Mouse (Mus musculus) urinary bladder, adult 2 months (tissue): ENCODE measurements around the gene Fam228a. TPM values are rescaled to one million over a fixed set of nuclear protein-coding genes. Genes with fewer than 3 reads are reported as not detected.
"Not testable (repeated sequence)": the region's sequence is repeated elsewhere in the genome, so short reads cannot be mapped to it uniquely, and the experiment has no call there.

ENCODE experiments used
- DNase-seq: peaks from one replicate; pipeline ENCODE4 v3.0.0; 2022; ENCODE audit warnings: low spot score
- polyA plus RNA-seq: library from polyadenylated mRNA; depleted of rRNA; stranded (reverse); fragments of >200 nt; gene quantifications from 2 replicates; pipeline ENCODE4 v1.2.3, GENCODE M21; 2012; rRNA removed

The Fam228a gene
- 0.34 and 0.59 TPM in 2 replicates for polyA plus RNA-seq

DNA sequence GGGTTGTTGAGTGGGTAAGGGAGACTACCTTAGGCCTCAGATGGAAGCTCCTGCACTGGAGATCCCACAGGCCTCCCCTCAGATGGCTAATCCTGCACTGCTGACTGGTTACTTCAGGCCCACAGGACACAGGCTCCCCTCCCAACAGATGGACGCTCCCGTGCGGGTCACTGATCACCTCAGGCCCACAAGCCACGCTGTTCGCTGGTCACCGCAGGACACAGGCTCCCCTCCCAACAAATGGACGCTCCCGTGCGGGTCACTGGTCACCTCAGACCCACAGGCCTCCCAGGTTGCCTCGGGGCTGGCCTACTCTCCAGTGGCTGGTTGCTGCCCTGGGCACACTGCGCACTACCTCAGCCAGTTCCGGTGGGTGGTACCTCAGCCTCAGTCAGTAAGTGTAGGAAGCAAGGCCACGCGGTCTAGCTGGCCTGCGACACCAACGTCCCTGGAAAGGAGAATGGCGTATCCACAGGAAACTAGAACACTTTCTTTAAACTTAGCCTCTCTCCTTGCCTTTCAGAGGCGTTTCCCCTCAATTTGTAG lies at the start of gene Fam228a:
TSS of gene Fam228a (minus strand) at position 400 of the 546 bp plus-strand sequence.
- no peak for DNase-seq

DNA sequence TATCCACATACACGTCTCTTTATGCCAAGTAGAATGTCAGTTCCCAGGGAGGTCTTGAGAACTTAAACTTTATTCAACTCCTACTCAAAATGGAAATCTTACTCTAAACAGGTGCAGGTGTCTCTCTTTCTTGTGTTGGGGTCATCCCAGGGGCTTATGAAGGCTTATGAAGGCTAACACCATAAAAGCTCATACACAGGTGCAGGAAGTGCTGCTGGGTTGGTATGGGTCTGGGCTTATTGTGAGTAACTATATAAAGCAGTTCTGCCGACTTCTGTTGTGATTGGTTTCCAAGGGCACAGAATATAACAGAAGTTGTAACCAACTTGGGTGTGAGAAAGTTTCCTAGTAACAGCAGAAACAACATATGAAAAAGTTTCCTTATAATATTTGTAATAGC lies 46.2 kb upstream of the Fam228a start:
- DNase-seq, result no peak

DNA sequence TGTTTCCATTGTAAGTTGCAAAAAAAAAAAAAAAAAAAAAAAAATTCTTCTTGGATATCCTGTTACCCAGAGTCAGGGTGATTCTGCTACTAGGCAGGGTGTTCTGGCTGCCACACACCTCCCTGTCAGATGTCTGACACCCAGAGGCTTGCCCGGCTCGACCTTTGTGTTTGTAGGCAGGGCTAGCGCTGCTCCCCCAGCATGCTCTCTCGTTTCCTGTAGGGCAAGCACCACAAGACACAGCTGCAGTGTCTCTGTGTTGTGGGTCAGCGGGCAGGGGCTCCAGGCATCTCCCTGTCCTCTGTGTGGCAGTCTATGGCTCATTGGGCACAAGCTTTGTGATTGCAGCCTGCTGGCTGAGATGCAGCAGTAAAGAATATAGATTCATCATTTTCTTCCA lies 45.4 kb upstream of the Fam228a start:
- DNase-seq, result no peak

DNA sequence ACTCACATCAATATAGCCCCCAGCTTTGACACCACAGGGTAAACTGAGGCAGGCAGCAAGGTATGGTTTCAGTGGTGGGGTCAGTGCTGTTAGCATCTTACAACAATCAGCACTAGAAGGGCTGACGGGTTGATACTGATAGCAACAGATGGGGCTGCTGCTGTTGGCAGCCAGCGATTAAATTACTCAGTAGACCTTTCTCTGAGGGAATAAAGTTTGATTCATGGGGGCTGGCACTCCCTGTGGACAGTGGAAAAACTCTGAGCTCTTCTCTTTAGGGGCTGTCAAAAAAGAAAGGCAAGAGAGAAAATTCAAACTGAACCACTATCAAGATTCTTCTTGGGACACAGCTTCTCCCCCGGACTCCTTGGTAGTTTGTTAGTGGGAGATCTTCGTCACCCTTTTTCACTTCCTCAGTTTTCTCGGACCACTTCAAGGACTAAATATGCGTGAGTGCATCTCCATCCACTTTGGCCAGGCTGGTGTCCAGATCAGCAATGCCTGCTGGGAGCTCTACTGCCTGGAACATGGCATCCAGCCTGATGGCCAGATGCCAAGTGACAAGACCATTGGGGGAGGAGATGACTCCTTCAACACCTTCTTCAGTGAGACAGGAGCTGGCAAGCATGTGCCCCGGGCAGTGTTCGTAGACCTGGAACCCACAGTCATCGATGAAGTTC lies 43.6 kb upstream of the Fam228a start:
- DNase-seq, result not testable (repeated sequence)

DNA sequence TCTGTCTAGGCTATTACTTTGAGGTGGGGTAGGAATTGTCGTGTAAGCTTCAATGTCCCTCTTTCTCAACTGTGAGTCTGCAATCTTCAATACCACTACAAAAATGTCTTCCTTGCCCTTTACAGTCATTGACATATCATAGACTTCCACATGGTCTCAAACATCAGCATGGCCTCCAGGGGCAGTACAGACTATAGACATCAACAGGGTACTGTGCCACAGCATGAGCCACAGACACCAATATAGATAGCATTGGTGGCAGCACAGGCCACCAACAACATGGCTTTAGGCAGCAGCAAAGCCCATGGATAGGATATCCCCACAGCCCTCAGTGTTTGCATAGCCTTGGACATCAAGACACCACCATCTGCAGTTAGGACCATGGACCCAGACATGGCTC lies 43.0 kb upstream of the Fam228a start:
- DNase-seq, result no peak

DNA sequence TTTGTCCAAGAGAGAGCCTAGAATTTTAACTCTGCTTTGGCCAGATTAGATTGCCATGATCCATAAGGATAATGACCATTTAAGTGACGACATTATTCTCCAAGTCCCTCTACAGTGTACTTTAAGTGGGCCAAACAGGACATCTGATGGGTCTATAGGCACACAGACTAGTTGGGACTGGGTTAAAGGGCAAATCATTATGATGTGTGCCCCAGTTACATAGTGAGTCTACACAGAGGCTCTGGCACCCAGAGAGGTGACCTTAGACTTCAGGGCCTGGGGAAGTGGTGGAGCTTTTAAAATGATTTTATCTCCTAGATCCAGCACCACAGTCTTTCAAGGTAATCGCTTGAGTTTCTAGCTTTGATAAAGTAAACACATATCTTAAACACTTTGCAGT lies 42.0 kb upstream of the Fam228a start:
- DNase-seq, result no peak

DNA sequence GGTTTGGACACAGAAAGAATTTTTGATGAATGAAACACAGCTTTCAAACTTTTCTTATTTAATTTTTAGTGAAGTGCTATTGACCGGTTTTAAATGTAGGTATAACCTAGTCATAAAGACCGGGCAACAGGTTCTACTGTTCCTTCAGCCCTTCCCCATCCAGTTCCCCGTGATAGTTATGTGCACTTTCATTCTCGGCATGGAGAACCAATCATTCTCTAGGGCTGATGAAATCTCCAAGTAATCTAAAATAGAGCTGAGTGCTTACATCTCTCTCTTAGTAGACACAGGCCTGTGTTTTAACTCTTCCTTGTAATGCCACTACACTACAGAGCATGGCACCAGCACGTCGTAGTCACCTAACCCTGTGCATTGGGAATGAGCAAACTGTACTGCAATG lies 39.5 kb upstream of the Fam228a start:
- no peak for DNase-seq

DNA sequence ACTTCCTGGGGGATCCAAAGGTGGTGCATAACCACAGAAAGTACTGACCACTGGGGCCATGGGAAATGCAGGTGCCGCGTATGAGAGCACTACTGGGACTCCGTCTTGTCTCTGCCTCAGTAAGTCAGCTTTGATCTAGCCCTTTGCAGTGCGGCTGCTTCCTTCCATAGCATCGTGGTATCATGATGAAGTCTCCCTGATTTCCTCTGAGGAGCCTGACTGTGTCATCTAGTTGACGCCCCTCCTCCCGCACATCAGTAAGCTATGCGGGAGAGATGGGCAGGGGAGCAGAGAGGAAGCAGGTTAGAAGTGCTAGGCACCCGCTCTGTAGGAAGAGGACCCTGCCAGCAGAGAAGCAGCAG lies 37.3 kb upstream of the Fam228a start:
- DNase-seq, result no peak

DNA sequence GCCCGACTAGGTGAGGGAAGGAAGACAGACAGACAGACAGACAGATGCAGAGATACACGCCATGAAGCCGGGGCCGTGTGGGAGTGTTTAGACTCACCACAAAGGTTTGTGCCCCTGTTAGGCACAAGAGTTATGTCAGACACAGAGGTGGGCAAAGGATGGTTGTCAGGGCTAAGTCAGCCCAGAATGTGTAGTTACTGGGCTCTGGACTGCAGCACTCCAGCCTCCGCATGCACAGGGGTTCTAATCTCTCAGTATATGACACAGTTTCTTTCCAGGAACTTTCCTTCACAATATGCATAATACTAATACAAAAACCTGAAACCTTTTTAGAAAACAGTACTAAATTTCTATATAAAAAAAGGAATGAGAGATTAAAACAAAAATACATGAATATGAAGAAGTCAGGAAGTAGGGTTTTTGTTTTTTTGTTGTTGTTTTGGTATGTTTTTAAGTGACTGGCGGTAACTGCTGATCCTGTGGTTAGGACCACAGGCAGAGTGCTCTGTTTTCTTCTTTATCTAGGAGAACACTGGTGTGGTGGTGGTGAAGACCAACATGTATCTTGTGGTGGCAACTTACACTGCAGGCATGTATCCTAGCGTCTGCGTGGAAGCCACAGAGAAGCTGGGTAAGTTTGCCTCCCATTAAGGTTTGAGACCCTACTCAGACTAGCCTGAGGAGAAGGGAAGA lies 36.8 kb upstream of the Fam228a start:
- DNase-seq, result no peak

DNA sequence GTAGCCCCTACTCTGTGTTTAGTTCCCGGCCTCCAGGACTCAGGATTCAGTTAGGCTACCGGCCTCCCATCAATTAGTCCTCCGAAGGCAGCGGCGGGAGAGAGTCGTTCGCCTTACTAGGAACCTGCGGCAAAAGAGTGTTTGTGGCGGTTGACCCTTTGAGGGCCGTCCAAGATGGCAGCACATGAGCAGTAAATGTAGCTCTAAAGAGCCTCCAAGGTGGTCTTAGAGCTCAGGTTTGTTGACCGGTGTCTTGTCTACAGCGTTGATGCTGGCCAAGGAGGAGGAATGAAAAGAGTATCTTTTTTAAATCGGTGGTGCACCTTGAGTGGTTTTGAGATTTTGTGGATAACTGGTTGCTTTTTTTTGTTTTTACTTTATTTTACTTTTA lies 31.1 kb upstream of the Fam228a start:
- DNase-seq, result no peak

DNA sequence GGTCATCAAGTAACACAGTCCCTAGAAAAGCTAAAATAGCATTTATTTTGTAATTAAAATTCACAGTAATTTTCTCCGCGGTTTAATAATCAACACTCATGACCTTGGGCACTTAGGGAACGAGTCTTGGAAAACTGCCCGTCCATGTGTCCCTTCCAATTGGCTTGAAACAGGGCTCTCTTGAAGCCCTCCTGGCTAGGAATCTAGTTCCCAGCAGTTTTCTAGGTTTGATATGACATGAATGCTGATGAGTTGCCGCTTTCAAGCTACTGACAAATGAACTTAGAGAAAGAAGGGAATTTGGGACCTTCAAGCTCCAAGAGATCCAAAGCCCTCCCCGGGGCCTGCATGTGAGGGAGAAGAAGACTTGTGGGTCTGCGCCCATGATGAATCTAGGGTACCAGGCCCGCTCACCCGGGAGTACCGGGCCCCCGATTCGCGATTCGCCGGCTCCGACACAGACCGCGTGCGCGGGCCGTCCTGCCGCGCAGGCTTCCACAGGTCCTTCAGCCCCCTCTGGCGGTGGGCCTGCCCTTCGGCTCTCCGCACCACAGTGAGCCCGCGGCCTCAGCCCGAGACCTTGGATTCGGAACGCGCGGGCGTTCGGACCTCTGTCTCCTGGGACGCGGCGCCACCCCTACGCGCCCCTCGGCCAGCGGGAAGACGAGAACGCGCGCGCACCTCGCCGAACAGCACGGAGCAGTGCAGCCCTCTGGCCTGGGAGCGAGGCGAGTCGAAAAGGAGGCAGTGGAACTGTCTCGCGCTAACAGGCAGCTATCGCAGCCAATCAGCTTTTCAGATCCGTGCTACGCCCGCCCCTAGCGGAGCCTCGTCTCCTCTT lies 30.5 kb upstream of the Fam228a start, which contains the start of the genes Pfn4 and Fam228b:
TSS of gene Pfn4 (plus strand) at position 531 of the 841 bp plus-strand sequence.
TSS of gene Fam228b (minus strand) at position 776 of the 841 bp plus-strand sequence.
- peak; percentile 96 for DNase-seq

DNA sequence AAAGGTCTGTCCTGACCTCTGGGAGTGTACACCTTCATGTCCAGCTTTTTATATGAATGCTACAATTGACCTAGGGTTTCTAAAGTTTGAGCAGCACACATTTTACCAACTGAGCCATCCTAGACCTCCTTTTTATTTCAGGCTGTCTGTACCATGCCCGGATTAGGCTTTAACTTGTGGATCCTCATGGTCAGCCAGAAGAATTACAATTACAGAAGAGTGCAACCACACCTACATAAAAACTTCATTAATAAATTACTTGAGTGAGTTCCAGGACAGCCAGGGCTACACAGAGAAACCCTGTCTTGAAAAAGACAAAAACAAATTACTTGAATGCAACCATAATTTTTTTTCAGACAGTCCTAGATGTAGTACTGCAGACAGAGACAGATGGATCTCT lies 18.8 kb upstream of the Fam228a start:
- no peak for DNase-seq

DNA sequence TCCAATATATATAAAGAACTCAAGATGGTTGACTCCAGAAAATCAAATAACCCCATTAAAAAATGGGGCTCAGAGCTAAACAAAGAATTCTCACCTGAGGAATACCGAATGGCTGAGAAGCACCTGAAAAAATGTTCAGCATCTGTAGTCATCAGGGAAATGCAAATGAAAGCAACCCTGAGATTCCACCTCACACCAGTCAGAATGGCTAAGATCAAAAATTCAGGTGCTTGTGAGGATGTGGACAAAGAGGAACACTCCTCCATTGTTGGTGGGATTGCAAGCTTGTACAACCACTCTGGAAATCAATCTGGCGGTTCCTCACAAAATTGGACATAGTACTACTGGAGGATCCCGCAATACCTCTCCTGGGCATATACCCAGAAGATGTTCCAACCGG lies 16.2 kb upstream of the Fam228a start:
- DNase-seq, result not testable (repeated sequence)

DNA sequence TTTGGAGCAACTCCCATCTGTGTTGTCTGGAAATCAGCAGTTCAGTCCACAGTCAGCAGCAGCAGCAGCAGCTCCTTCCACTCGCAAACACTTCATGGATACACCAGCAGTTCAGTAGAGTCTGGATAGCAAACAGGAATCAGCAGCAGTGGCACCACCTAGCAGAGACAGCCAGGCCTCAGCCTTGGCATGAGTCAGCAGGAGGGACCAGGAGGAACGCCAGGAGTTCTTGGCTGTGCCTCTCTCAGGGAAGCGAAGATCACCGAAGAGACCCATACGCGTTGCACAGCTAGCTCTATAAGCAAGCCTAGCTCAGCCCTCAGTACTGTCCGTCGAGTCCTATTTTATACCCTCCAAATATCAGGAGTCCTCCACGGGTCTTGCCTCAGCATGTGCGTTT lies 6.3 kb upstream of the Fam228a start:
- no peak for DNase-seq

DNA sequence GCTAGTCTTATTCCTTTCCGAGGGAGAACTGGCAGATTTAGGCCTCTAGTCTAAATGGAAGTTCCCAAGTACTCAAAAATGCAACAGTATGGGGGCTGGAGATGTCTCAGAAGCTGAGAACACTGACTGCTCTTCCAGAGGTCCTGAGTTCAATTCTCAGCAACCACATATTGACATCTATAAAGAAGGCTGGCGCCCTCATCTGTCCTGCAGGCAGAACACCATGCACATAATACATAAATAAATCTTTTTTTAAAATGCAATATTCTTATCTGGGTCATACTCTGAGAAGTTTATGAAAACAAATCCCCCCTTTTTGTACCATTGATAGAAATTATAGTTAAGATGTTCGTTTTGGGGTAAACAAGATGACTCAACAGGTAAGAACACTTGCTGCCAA lies 4.0 kb upstream of the Fam228a start:
- no peak for DNase-seq

DNA sequence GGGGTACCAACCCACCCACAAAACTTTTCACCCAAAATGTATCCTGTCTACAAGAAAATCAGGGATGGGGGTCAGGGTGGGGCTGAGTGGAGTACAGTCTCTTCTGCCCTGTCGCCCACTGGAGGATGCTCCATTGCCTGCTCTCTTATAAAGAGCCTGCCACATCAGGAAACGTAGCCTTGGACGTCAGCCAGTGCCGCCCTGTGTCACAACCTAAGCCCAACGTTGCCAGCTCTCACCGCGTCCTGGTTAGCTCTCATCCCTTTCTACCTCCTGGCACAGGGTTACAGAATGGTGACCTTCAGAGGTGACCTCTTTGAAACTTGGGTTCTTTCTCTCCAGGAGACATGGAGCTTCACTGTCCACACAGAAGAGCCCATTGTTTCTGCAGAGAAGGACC lies 2.6 kb upstream of the Fam228a start:
- DNase-seq, result no peak

DNA sequence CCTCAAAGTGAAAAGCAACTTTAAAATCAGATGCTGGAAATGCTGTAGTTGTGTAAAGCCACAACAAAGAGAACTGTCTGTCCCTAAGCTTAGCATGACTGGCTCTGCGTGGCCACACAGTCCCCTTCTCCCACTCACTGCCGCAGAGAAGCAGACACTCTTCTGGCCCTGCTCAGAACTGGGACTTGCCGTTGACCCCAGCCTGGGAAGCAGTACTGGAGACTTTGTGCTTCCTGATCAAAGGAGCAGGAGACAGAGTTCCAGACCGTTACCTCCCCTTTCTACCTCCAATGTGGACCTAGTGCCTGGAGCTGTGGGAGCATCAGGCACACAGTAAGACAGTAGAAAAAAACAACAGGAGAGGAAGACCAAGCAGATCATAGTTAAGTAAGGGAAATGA lies 5.9 kb downstream of the Fam228a start:
- DNase-seq, result no peak

DNA sequence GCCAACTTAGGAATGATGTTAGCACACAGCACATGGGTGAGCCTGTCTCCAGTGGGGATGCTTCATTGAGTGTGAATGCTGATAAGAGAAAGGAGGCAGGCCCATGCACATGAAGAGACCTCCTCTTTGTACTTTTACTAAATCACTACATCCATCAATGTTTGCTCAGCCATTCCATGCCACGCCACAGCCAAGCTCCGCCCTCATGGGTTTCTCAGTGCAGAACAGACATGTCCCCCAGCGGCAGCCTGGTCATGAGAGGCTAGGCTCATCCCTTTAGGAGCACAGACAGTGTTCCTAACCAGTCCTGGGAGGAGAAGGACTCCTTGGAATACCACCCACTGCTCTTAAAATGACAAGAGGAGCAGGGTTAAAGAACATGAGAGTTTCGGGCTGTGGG lies 6.6 kb downstream of the Fam228a start:
- no peak for DNase-seq

DNA sequence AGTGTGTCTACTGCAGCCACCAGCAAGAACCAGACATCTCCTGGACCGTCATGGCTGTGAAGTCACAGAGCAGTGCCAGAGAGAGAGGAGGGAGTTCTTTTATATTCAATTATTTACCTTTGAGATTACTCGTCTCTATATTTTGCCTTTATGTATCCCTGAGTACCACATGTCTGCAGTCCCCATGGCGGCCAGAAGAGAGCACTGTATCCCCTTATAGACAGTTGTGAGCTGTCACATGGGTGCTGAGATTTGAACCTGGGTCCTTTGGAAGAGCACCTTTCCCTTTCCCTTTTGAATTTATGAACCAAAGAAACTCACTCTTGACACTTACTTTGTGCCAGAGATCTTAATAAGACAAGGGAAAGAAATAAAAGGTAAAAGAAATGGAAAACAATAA lies 9.1 kb downstream of the Fam228a start:
- no peak for DNase-seq

DNA sequence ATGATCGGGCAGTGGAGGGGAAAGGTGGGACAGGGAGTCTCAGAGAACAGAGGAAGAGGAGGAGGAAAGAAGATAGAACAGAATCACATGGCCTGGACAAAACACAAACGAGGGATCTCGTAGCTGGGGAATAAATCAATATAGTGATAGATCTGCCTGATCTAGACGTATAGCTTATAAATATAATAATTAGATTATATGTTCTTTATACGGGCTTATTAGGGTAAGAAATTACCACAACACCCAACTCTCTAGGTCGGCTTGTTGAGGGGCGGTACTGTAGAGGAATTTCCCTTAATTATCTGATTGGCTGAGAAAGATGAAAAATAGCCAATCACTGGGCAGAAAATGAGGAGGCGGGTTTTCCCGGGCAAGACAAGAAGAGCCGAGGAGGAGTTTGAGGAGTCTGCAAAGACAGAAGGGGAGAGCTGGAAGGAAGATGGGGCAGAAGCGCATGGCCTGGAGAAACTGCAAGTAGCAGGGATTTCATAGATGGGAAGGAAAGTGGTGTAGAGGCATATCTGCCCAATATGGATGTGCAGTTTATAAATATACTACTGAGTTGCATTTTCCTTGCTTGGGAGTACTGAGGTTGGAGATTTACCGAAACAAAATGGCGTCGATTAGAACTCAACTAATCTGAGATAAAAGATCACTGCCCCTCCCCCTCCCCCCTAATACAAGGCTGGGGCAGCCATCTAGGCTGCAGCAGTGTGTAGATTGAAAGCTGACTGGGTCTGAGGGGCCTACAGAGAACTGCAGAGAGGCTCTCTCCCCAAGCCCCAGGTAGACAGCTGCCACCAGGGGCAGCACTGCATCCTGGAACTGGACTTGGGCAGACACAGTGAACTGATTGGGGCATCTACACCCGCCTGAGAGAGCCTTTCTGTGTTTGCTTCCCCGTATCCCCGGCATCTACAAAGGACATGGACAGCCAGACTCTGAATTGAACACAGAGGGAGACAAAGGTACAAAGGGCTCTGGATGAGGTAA lies 18.2 kb downstream of the Fam228a start:
- no peak for DNase-seq
